Mouse (Mus musculus) lung, embryonic 15.5 days (tissue): ENCODE results near the gene Rnf150. TPM values are rescaled to one million over a fixed set of nuclear protein-coding genes. Genes with fewer than 3 reads are reported as not detected.
A peak's percentile ranks its signal among the peaks of the same experiment; 100 is the strongest.

ENCODE experiments used
- ATAC-seq: fragments of 200-750 bp; cut with Nextera tagmentation; 2 replicates; pipeline ENCODE4 v1.8.0; 2017; ENCODE audit warnings: moderate number of reproducible peaks, borderline replicate concordance; ENCODE audit not compliant: low FRiP score, low TSS enrichment; ENCODE audit errors: extremely low read depth
- H3K27ac ChIP-seq: fragments of 300-500 bp; sonication (generic); 2 replicates; pipeline ENCODE4 v1.5.1; 2015; ENCODE audit warnings: moderate library complexity, mild to moderate bottlenecking, inconsistent platforms
- H3K27me3 ChIP-seq: fragments of 300-500 bp; sonication (generic); 2 replicates; pipeline ENCODE4 v1.6.1; 2015; ENCODE audit warnings: inconsistent platforms
- H3K36me3 ChIP-seq: fragments of 300-500 bp; sonication (generic); 2 replicates; pipeline ENCODE4 v1.6.1; 2015; ENCODE audit warnings: inconsistent platforms
- H3K4me1 ChIP-seq: fragments of 300-500 bp; sonication (generic); 2 replicates; pipeline ENCODE4 v1.6.1; 2015; ENCODE audit warnings: inconsistent platforms
- H3K4me2 ChIP-seq: fragments of 300-500 bp; sonication (generic); 2 replicates; pipeline ENCODE4 v1.6.1; 2015; ENCODE audit warnings: inconsistent platforms, mild to moderate bottlenecking, moderate library complexity
- H3K4me3 ChIP-seq: fragments of 300-500 bp; sonication (generic); 2 replicates; pipeline ENCODE4 v1.5.1; 2015; ENCODE audit warnings: mild to moderate bottlenecking, inconsistent platforms
- H3K9ac ChIP-seq: fragments of 300-500 bp; sonication (generic); 2 replicates; pipeline ENCODE4 v1.6.1; 2015; ENCODE audit warnings: inconsistent platforms
- H3K9me3 ChIP-seq: fragments of 300-500 bp; sonication (generic); 2 replicates; pipeline ENCODE4 v1.6.1; 2016; ENCODE audit warnings: inconsistent platforms
- WGBS: fragments of 180-500 bp; shearing (Covaris S2); methylation state at CpG from one replicate; pipeline ENCODE4 v1.1.7; 2015; 5-methylcytosine and 5-hydroxymethylcytosine counted together
- polyA plus RNA-seq: library from polyadenylated mRNA; unstranded; fragments of >200 nt; fragmentation: Nextera tagmentation; extraction: Ambion mirVana; gene quantifications from 2 replicates; pipeline ENCODE4 v1.2.1, GENCODE M21; 2015

The Rnf150 gene
- polyA plus RNA-seq, 1 experiment from 2014 or later, result 1.3 TPM

GRCm38 (mm10) chr8:82992093-82992492, 128.9 kb downstream of the Rnf150 start:
- Histone ChIP-seq H3K4me1 (peaks cover 9% of the 10 kb centered on the region; the same call in 1 of the 2 replicates), H3K9ac (no peak overlapping the region), H3K27ac (no peak overlapping the region), H3K4me2 (no peak overlapping the region), H3K9me3 (no peaks in the 10 kb centered on the region), H3K36me3 (no peaks in the 10 kb centered on the region), H3K27me3 (no peaks in the 10 kb centered on the region), H3K4me3 (no peak overlapping the region)
- WGBS, result 57% methylated on average over 4 of the region's 4 CpGs
- ATAC-seq, result no peak

GRCm38 (mm10) chr8:82995727-82996438, 132.7 kb downstream of the Rnf150 start:
- peak overlapping the region; percentile 17; the same call in 1 of the 2 replicates for H3K4me2 ChIP-seq
- no peak overlapping the region for H3K4me3 ChIP-seq
- peak; percentile 78 for ATAC-seq
- H3K27me3 ChIP-seq, result no peaks in the 10 kb centered on the region
- peak overlapping the region; percentile 47; the same call in 1 of the 2 replicates for H3K27ac ChIP-seq
- H3K9me3 ChIP-seq, result no peaks in the 10 kb centered on the region
- H3K9ac ChIP-seq, result no peak overlapping the region
- 51% methylated on average over 3 of the region's 3 CpGs for WGBS
- H3K4me1 ChIP-seq, result peaks cover 9% of the 10 kb centered on the region; the same call in 1 of the 2 replicates
- no peaks in the 10 kb centered on the region for H3K36me3 ChIP-seq

DNA sequence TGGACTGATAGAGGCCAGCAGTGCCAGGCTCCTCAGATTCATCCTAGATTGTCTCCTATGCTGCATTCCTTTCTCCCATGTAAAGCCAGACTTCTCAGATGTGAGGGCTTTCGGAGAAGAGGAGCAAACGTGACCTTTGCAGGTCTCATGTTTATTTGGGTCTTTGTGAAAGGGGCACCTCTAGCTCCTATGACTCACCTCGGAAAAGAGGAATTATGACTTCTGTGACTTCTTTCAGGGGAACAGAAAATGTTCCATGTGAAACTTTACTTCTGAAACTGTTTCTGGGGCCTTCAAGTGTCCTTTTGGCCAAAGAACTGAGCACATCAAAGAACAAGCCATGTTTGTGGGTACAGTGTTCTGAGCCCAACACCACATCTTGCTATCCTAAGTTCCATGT, 133.7 kb downstream of the Rnf150 start:
- Histone ChIP-seq H3K9ac (no peak overlapping the region), H3K4me2 (no peak overlapping the region), H3K4me1 (peaks cover 9% of the 10 kb centered on the region; the same call in 1 of the 2 replicates), H3K4me3 (no peak overlapping the region), H3K27ac (no peak overlapping the region), H3K27me3 (no peaks in the 10 kb centered on the region), H3K36me3 (no peaks in the 10 kb centered on the region), H3K9me3 (no peaks in the 10 kb centered on the region)
- ATAC-seq, result no peak
- 56% methylated on average over 3 of the region's 3 CpGs for WGBS

- Histone ChIP-seq H3K9ac (no peak overlapping the region), H3K36me3 (no peaks in the 10 kb centered on the region), H3K27ac (no peak overlapping the region), H3K9me3 (no peaks in the 10 kb centered on the region), H3K4me3 (no peak overlapping the region), H3K4me2 (no peak overlapping the region), H3K4me1 (peaks cover 9% of the 10 kb centered on the region; the same call in 1 of the 2 replicates), H3K27me3 (no peaks in the 10 kb centered on the region)
- ATAC-seq, result no peak
- WGBS, result 78% methylated on average over 2 of the region's 2 CpGs
These were observed 135.6 kb downstream of the Rnf150 start for GRCm38 (mm10) chr8:82998778-82999177.

DNA sequence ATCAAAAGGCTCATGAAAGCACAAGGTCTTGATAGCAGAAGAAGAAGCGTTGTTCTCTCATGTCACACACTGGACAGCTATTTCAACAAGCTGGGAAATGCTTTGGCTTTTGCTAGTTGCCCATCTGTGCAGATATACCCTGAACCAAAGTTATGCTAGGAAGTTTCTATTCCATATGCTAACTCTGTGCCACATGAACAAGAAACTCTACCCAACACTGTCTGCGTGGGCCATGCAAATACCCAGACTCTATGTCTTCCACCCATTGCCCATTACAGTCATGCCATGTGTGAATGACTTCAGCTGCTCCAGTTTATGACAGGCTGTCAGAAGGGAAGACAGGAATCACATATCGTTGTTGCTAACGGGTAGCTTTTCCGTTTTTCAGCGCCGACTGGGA, 140.0 kb downstream of the Rnf150 start:
- Histone ChIP-seq H3K4me3 (no peak overlapping the region), H3K4me1 (no peaks in the 10 kb centered on the region), H3K9ac (no peak overlapping the region), H3K4me2 (no peak overlapping the region), H3K27ac (no peak overlapping the region), H3K27me3 (no peaks in the 10 kb centered on the region), H3K36me3 (no peaks in the 10 kb centered on the region), H3K9me3 (no peaks in the 10 kb centered on the region)
- ATAC-seq, result no peak
- 90% methylated on average over 7 of the region's 7 CpGs for WGBS

GRCm38 (mm10) chr8:83009481-83009880, 146.3 kb downstream of the Rnf150 start:
- no peak overlapping the region for H3K4me2 ChIP-seq
- no peaks in the 10 kb centered on the region for H3K4me1 ChIP-seq
- no peak overlapping the region for H3K27ac ChIP-seq
- H3K36me3 ChIP-seq, result no peaks in the 10 kb centered on the region
- no peak overlapping the region for H3K4me3 ChIP-seq
- no peak overlapping the region for H3K9ac ChIP-seq
- ATAC-seq, result no peak
- no peaks in the 10 kb centered on the region for H3K27me3 ChIP-seq
- no peaks in the 10 kb centered on the region for H3K9me3 ChIP-seq
- 67% methylated on average over 5 of the region's 5 CpGs for WGBS

DNA sequence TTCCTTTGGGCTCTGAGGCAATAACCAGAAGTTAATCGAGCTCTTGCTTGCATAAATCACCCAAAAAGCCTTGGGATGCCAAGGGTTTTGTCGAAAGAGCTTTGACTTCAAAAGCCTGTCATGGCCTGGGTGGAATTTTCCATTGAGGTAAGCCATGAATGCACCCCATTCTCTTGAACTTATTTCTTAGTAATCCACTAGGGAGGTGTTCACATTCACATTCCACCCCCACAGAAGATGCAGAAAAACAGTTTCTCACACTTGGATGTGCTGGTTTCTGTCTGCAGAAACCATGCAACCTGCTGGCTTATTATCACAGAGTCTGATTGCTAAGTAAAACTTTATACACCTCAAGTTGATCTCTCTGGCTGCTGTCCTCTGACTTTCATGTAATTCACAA, 148.1 kb downstream of the Rnf150 start:
- Histone ChIP-seq H3K9me3 (no peaks in the 10 kb centered on the region), H3K27me3 (no peaks in the 10 kb centered on the region), H3K4me3 (no peak overlapping the region), H3K9ac (no peak overlapping the region), H3K36me3 (no peaks in the 10 kb centered on the region), H3K4me2 (no peak overlapping the region), H3K4me1 (no peaks in the 10 kb centered on the region), H3K27ac (no peak overlapping the region)
- WGBS, result 66% methylated on average over 2 of the region's 2 CpGs
- no peak for ATAC-seq

GRCm38 (mm10) chr8:83011758-83012157, 148.6 kb downstream of the Rnf150 start:
- Histone ChIP-seq H3K27me3 (no peaks in the 10 kb centered on the region), H3K9ac (no peak overlapping the region), H3K4me2 (no peak overlapping the region), H3K4me1 (no peaks in the 10 kb centered on the region), H3K9me3 (no peaks in the 10 kb centered on the region), H3K4me3 (no peak overlapping the region), H3K27ac (no peak overlapping the region), H3K36me3 (no peaks in the 10 kb centered on the region)
- WGBS, result 46% methylated on average over 5 of the region's 5 CpGs
- no peak for ATAC-seq

DNA sequence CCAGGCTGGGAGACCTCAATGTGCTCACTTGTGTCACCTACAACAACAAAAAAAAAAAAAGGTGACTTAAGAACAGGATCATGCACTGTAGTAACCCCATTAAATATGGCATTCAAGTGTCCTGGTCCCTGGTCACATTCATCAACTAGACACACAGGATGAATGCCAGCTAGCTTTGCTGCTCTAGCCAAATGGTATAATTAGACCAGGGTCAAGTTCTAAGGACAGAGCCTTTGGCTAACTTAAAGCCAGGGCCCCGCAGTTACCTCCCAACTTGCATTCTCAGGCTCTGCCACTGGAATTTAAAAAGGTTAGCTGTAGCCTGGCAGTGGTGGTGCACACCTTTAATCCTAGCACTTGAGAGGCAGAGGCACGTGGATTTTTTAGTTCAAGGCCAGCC, 165.1 kb downstream of the Rnf150 start:
- Histone ChIP-seq H3K9me3 (no peaks in the 10 kb centered on the region), H3K27me3 (no peaks in the 10 kb centered on the region), H3K4me3 (no peak overlapping the region), H3K27ac (no peak overlapping the region), H3K4me1 (no peaks in the 10 kb centered on the region), H3K9ac (no peak overlapping the region), H3K4me2 (no peak overlapping the region), H3K36me3 (no peaks in the 10 kb centered on the region)
- no peak for ATAC-seq
- WGBS, result 57% methylated on average over 2 of the region's 2 CpGs

DNA sequence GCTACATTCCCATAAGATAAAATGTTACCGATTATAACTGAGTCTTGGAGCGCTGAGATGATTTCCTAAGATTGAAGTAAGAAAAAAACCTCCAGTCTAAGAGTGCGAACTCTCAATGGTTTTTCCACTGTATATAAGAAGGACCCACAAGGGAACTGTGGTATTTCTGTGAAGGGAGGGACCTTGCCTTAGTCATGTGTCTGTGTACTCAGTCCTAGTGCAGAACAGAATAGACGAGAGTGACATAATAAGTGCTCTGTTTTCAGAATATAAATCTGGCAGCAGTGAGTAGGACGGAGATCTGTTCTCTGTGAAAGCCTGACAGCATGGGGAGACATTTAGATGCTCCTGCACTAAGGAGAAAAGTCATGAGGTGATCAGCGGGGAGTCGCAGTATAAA, 169.6 kb downstream of the Rnf150 start:
- ATAC-seq, result no peak; the same call in 1 of the 2 replicates
- H3K4me3 ChIP-seq, result no peak overlapping the region
- H3K36me3 ChIP-seq, result no peaks in the 10 kb centered on the region
- 62% methylated on average over 7 of the region's 7 CpGs for WGBS
- H3K9ac ChIP-seq, result no peak overlapping the region
- no peaks in the 10 kb centered on the region for H3K4me1 ChIP-seq
- H3K9me3 ChIP-seq, result no peaks in the 10 kb centered on the region
- H3K4me2 ChIP-seq, result no peak overlapping the region
- no peak overlapping the region for H3K27ac ChIP-seq
- no peaks in the 10 kb centered on the region for H3K27me3 ChIP-seq

GRCm38 (mm10) chr8:83035141-83035540, 172.0 kb downstream of the Rnf150 start:
- Histone ChIP-seq H3K4me1 (no peaks in the 10 kb centered on the region), H3K4me2 (no peak overlapping the region), H3K27ac (no peak overlapping the region), H3K9ac (no peak overlapping the region), H3K27me3 (no peaks in the 10 kb centered on the region), H3K9me3 (no peaks in the 10 kb centered on the region), H3K4me3 (no peak overlapping the region), H3K36me3 (no peaks in the 10 kb centered on the region)
- WGBS, result 83% methylated on average over 5 of the region's 5 CpGs
- no peak for ATAC-seq

DNA sequence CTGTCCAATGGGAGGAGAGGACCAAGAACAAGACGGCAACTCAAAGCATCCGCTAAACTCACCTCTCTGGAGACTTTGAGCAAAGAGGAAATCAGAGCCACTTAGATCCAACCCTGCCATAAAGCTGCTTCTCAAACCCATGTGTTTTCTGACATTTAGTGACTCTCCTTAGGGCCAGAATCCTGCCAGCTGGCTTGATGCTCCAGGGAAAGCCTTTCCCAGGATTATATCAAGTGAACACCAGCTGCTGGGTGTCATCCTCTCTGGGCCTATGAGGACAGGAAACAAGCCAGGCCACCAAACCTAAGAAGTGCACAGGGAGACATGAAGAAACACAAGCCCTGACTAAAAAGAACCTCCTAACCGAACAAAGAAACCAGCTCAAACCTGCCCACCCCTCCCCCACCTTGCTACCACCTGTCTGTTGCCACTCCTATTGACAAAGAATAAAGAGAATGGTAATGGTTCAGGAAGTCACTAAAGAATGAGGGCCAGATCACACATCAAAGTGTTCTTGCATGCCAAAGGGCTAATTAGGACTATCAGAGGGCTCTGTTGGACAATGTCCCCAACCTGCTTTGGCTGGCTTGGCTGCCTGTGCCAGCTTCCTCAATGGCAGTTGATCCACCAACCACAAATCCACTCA, 173.5 kb downstream of the Rnf150 start:
- no peaks in the 10 kb centered on the region for H3K36me3 ChIP-seq

More for the DNA sequence above, 173.5 kb downstream of the Rnf150 start:
- ATAC-seq, result no peak
- Histone ChIP-seq H3K4me1 (no peaks in the 10 kb centered on the region), H3K4me2 (no peak overlapping the region), H3K27ac (no peak overlapping the region), H3K4me3 (no peak overlapping the region), H3K27me3 (no peaks in the 10 kb centered on the region), H3K9ac (no peak overlapping the region), H3K9me3 (no peaks in the 10 kb centered on the region)
- 83% methylated on average over 3 of the region's 3 CpGs for WGBS
